Mouse (Mus musculus): Measurements from ENCODE around the gene Kcnma1. TPM values are rescaled to one million over a fixed set of nuclear protein-coding genes. Genes with fewer than 3 reads are reported as not detected.

The Kcnma1 gene
- polyA plus RNA-seq, 1 experiment from 2014 or later, result 0.16 TPM

- Histone ChIP-seq H3K36me3 (no peaks in the 10 kb centered on the region), H3K4me1 (peaks cover 11% of the 10 kb centered on the region), H3K27ac (no peak overlapping the region), H3K9me3 (no peaks in the 10 kb centered on the region), H3K4me3 (no peak overlapping the region), H3K27me3 (ENCODE audit: insufficient read depth, poor library complexity, severe bottlenecking) (no peaks in the 10 kb centered on the region)
- peak; percentile 75 for DNase-seq (ENCODE audit: low spot score)
- 24% methylated on average over 3 of the region's 3 CpGs for WGBS
Measured at GRCm38 (mm10) chr14:23391566-23391965, 622.7 kb downstream of the Kcnma1 start.

GRCm38 (mm10) chr14:23390768-23391167, 623.5 kb downstream of the Kcnma1 start:
- Histone ChIP-seq H3K27ac (no peak overlapping the region), H3K4me3 (no peak overlapping the region), H3K4me1 (peaks cover 17% of the 10 kb centered on the region), H3K27me3 (ENCODE audit: insufficient read depth, poor library complexity, severe bottlenecking) (no peaks in the 10 kb centered on the region), H3K9me3 (no peaks in the 10 kb centered on the region), H3K36me3 (no peaks in the 10 kb centered on the region)
- WGBS, result 74% methylated on average over 5 of the region's 5 CpGs
- DNase-seq (ENCODE audit: low spot score), result peak; percentile 66

- Histone ChIP-seq H3K4me3 (no peak overlapping the region), H3K27ac (no peak overlapping the region), H3K4me1 (peaks cover 17% of the 10 kb centered on the region), H3K27me3 (ENCODE audit: insufficient read depth, poor library complexity, severe bottlenecking) (no peaks in the 10 kb centered on the region), H3K9me3 (no peaks in the 10 kb centered on the region), H3K36me3 (no peaks in the 10 kb centered on the region)
- peak; percentile 20 for DNase-seq (ENCODE audit: low spot score)
- 65% methylated on average over 4 of the region's 4 CpGs for WGBS
Measured at GRCm38 (mm10) chr14:23390161-23390560, 624.1 kb downstream of the Kcnma1 start.

GRCm38 (mm10) chr14:23386786-23387185, 627.5 kb downstream of the Kcnma1 start:
- Histone ChIP-seq H3K36me3 (no peaks in the 10 kb centered on the region), H3K27me3 (ENCODE audit: insufficient read depth, poor library complexity, severe bottlenecking) (no peaks in the 10 kb centered on the region), H3K9me3 (no peaks in the 10 kb centered on the region), H3K27ac (no peak overlapping the region), H3K4me1 (peaks cover 16% of the 10 kb centered on the region), H3K4me3 (no peak overlapping the region)
- DNase-seq (ENCODE audit: low spot score), result no peak
- 89% methylated on average over 3 of the region's 3 CpGs for WGBS

GRCm38 (mm10) chr14:23385776-23386608, 628.3 kb downstream of the Kcnma1 start:
- peaks cover 10% of the 10 kb centered on the region; the same call in 1 of the 2 replicates for H3K4me1 ChIP-seq
- H3K27me3 ChIP-seq (ENCODE audit: insufficient read depth, poor library complexity, severe bottlenecking), result no peaks in the 10 kb centered on the region
- no peaks in the 10 kb centered on the region for H3K36me3 ChIP-seq
- H3K27ac ChIP-seq, result no peak overlapping the region
- H3K9me3 ChIP-seq, result no peaks in the 10 kb centered on the region
- H3K4me3 ChIP-seq, result no peak overlapping the region
- WGBS, result 35% methylated on average over 11 of the region's 11 CpGs
- no peak for DNase-seq (ENCODE audit: low spot score)

- 0 out of 2 replicates have a peak overlapping the region, but pooled peaks have one; percentile 36 for H3K27ac ChIP-seq
Measured at GRCm38 (mm10) chr14:23378351-23379087, 635.8 kb downstream of the Kcnma1 start.

GRCm38 (mm10) chr14:23372021-23372420, 642.3 kb downstream of the Kcnma1 start:
- Histone ChIP-seq H3K4me1 (no peaks in the 10 kb centered on the region), H3K36me3 (no peaks in the 10 kb centered on the region), H3K4me3 (no peak overlapping the region), H3K27ac (no peak overlapping the region), H3K27me3 (ENCODE audit: insufficient read depth, poor library complexity, severe bottlenecking) (no peaks in the 10 kb centered on the region), H3K9me3 (no peaks in the 10 kb centered on the region)
- WGBS, result 80% methylated on average over 3 of the region's 3 CpGs
- DNase-seq (ENCODE audit: low spot score), result peak; percentile 27

More at GRCm38 (mm10) chr14:23378351-23379087, 635.8 kb downstream of the Kcnma1 start:
- Histone ChIP-seq H3K27me3 (ENCODE audit: insufficient read depth, poor library complexity, severe bottlenecking) (no peaks in the 10 kb centered on the region), H3K9me3 (no peaks in the 10 kb centered on the region), H3K36me3 (no peaks in the 10 kb centered on the region), H3K4me1 (peaks cover 13% of the 10 kb centered on the region), H3K4me3 (no peak overlapping the region)
- 68% methylated on average over 6 of the region's 6 CpGs for WGBS
- peak; percentile 58 for DNase-seq (ENCODE audit: low spot score)

- H3K27ac ChIP-seq, result no peak overlapping the region
- H3K9me3 ChIP-seq, result no peaks in the 10 kb centered on the region
- H3K4me3 ChIP-seq, result no peak overlapping the region
- no peaks in the 10 kb centered on the region for H3K27me3 ChIP-seq (ENCODE audit: insufficient read depth, poor library complexity, severe bottlenecking)
- no peaks in the 10 kb centered on the region for H3K36me3 ChIP-seq
- peak; percentile 51 for DNase-seq (ENCODE audit: low spot score)
- 69% methylated on average over 11 of the region's 11 CpGs for WGBS
- H3K4me1 ChIP-seq, result no peaks in the 10 kb centered on the region
Measured at GRCm38 (mm10) chr14:23360491-23360995, 653.7 kb downstream of the Kcnma1 start.

- H3K27ac ChIP-seq, result no peak overlapping the region
- WGBS, result 86% methylated on average over 6 of the region's 6 CpGs
- H3K36me3 ChIP-seq, result no peaks in the 10 kb centered on the region
- H3K4me1 ChIP-seq, result no peaks in the 10 kb centered on the region
- no peaks in the 10 kb centered on the region for H3K9me3 ChIP-seq
- H3K27me3 ChIP-seq (ENCODE audit: insufficient read depth, poor library complexity, severe bottlenecking), result no peaks in the 10 kb centered on the region
- no peak overlapping the region for H3K4me3 ChIP-seq
- DNase-seq (ENCODE audit: low spot score), result peak; percentile 55
Measured at GRCm38 (mm10) chr14:23358776-23359175, 655.5 kb downstream of the Kcnma1 start.

- no peak overlapping the region for H3K27ac ChIP-seq
- 86% methylated on average over 8 of the region's 8 CpGs for WGBS
Measured at GRCm38 (mm10) chr14:23357529-23358278, 656.6 kb downstream of the Kcnma1 start.

GRCm38 (mm10) chr14:23326786-23327185, 687.5 kb downstream of the Kcnma1 start:
- no peak for DNase-seq (ENCODE audit: low spot score)
- H3K4me3 ChIP-seq, result no peak overlapping the region
- WGBS, result 78% methylated on average over 3 of the region's 3 CpGs
- H3K9me3 ChIP-seq, result no peaks in the 10 kb centered on the region
- H3K4me1 ChIP-seq, result no peaks in the 10 kb centered on the region
- H3K36me3 ChIP-seq, result no peaks in the 10 kb centered on the region
- no peak overlapping the region for H3K27ac ChIP-seq
- H3K27me3 ChIP-seq (ENCODE audit: insufficient read depth, poor library complexity, severe bottlenecking), result no peaks in the 10 kb centered on the region

More at GRCm38 (mm10) chr14:23357529-23358278, 656.6 kb downstream of the Kcnma1 start:
- Histone ChIP-seq H3K9me3 (no peaks in the 10 kb centered on the region), H3K36me3 (no peaks in the 10 kb centered on the region), H3K4me1 (no peaks in the 10 kb centered on the region), H3K4me3 (no peak overlapping the region), H3K27me3 (ENCODE audit: insufficient read depth, poor library complexity, severe bottlenecking) (no peaks in the 10 kb centered on the region)
- DNase-seq (ENCODE audit: low spot score), result peak; percentile 61

- no peaks in the 10 kb centered on the region for H3K27me3 ChIP-seq (ENCODE audit: insufficient read depth, poor library complexity, severe bottlenecking)
- no peaks in the 10 kb centered on the region for H3K4me1 ChIP-seq
- no peak overlapping the region for H3K27ac ChIP-seq
- 84% methylated on average over 5 of the region's 5 CpGs for WGBS
- no peak for DNase-seq (ENCODE audit: low spot score)
- no peak overlapping the region for H3K4me3 ChIP-seq
- no peaks in the 10 kb centered on the region for H3K9me3 ChIP-seq
- H3K36me3 ChIP-seq, result no peaks in the 10 kb centered on the region
Measured at GRCm38 (mm10) chr14:23305288-23305687, 709.0 kb downstream of the Kcnma1 start.
